In genomic region chr10:61089170-61090142, GRCm38 (mm10) we compare ENCODE assay signal across 8 mouse cellular contexts. TPM values are rescaled to one million over a fixed set of nuclear protein-coding genes. Genes with fewer than 3 reads are reported as not detected.
A peak's percentile ranks its signal among the peaks of the same experiment; 100 is the strongest.
DNase-seq lines count a peak whose midpoint lies in the region; ATAC-seq and TF ChIP-seq lines count a peak whose summit lies in the region.

Gene Pcbd1, plus strand, starts transcription at chr10:61089331.

- DNase-seq in gastrocnemius, adult 2 months = peak; percentile 35
- no peak for DNase-seq in gastrocnemius, postnatal 36 days
- peak; percentile 48 to 75 for DNase-seq in adrenal gland, postnatal 36 days
- peak; percentile 59 for DNase-seq in hindbrain, postnatal 0 days (ENCODE audit: low spot score)
- peak; percentile 72 for DNase-seq in liver
- no peak for DNase-seq in thymus, postnatal 10 days (ENCODE audit: low spot score in 2 of 2)

- no peaks in the 10 kb centered on the region for H3K36me3 ChIP-seq in embryonic facial prominence, embryonic 15.5 days
- H3K36me3 ChIP-seq in hindbrain, postnatal 0 days (ENCODE audit: insufficient read depth, low read length) = no peaks in the 10 kb centered on the region
- H3K36me3 ChIP-seq in midbrain, embryonic 15.5 days (replicated peaks) = no peaks in the 10 kb centered on the region

- 0 out of 2 replicates have a peak within 1 kb of the TSS, but pooled peaks have one; percentile 24 for H3K27ac ChIP-seq in gastrocnemius, adult 2 months
- H3K27ac ChIP-seq in embryonic facial prominence, embryonic 15.5 days (replicated peaks) = no peak within 1 kb of the TSS
- H3K27ac ChIP-seq in hindbrain, postnatal 0 days = no peak within 1 kb of the TSS; the same call in 1 of the 2 replicates
- H3K27ac ChIP-seq in midbrain, embryonic 15.5 days = no peak within 1 kb of the TSS

- 0 out of 2 replicates have a peak within 1 kb of the TSS, but pooled peaks have one; percentile 21 for H3K9ac ChIP-seq in embryonic facial prominence, embryonic 15.5 days
- H3K9ac ChIP-seq in hindbrain, postnatal 0 days (replicated peaks; ENCODE audit: low read length) = peak within 1 kb of the TSS; percentile 50
- peak within 1 kb of the TSS; percentile 41 for H3K9ac ChIP-seq in midbrain, embryonic 15.5 days

- intact Hi-C loops in gastrocnemius, adult 2 months (cut with DNase I) = no loop called here
- intact Hi-C loops in gastrocnemius, postnatal 36 days (cut with DNase I) = no loop called here

- H3K4me1 ChIP-seq in embryonic facial prominence, embryonic 15.5 days = peaks cover 8% of the 10 kb centered on the region
- peaks cover 5% of the 10 kb centered on the region; the same call in 1 of the 2 replicates for H3K4me1 ChIP-seq in hindbrain, postnatal 0 days (ENCODE audit: insufficient read depth, low read length)
- peaks cover 13% of the 10 kb centered on the region for H3K4me1 ChIP-seq in midbrain, embryonic 15.5 days

- H3K9me3 ChIP-seq in embryonic facial prominence, embryonic 15.5 days (replicated peaks) = no peaks in the 10 kb centered on the region
- no peaks in the 10 kb centered on the region for H3K9me3 ChIP-seq in hindbrain, postnatal 0 days (ENCODE audit: low read length)
- no peaks in the 10 kb centered on the region for H3K9me3 ChIP-seq in midbrain, embryonic 15.5 days

- peak within 1 kb of the TSS; percentile 65 for H3K4me3 ChIP-seq in gastrocnemius, adult 2 months
- peak within 1 kb of the TSS; percentile 39 for H3K4me3 ChIP-seq in embryonic facial prominence, embryonic 15.5 days (replicated peaks)
- H3K4me3 ChIP-seq in hindbrain, postnatal 0 days (ENCODE audit: low read length) = peak within 1 kb of the TSS; percentile 27
- peak within 1 kb of the TSS; percentile 28 for H3K4me3 ChIP-seq in midbrain, embryonic 15.5 days

- peak within 1 kb of the TSS; percentile 72 for H3K4me2 ChIP-seq in embryonic facial prominence, embryonic 15.5 days (replicated peaks)
- H3K4me2 ChIP-seq in hindbrain, postnatal 0 days (ENCODE audit: low read depth, low read length) = peak within 1 kb of the TSS; percentile 63
- peak within 1 kb of the TSS; percentile 58 for H3K4me2 ChIP-seq in midbrain, embryonic 15.5 days

- peak; percentile 43; the same call in 1 of the 2 replicates for ATAC-seq in embryonic facial prominence, embryonic 15.5 days (ENCODE audit: insufficient number of reproducible peaks, low FRiP score, low TSS enrichment, low read depth)
- peak; percentile 54 for ATAC-seq in hindbrain, postnatal 0 days
- ATAC-seq in midbrain, embryonic 15.5 days (replicated peaks) = peak; percentile 52

- TF ChIP-seq CTCF in gastrocnemius, adult 2 months (IDR thresholded peaks at IDR 0.05) = no peak
- peak; percentile 30 for TF ChIP-seq CTCF in hindbrain, postnatal 0 days (IDR thresholded peaks at IDR 0.05; ENCODE audit: low read depth)

- no peaks in the 10 kb centered on the region for H3K27me3 ChIP-seq in embryonic facial prominence, embryonic 15.5 days
- no peaks in the 10 kb centered on the region for H3K27me3 ChIP-seq in hindbrain, postnatal 0 days (ENCODE audit: insufficient read depth, low read length)
- no peaks in the 10 kb centered on the region for H3K27me3 ChIP-seq in midbrain, embryonic 15.5 days (replicated peaks)

- WGBS in embryonic facial prominence, embryonic 15.5 days = 11% methylated on average over 32 of the region's 33 CpGs
- WGBS in hindbrain, postnatal 0 days = 19% methylated on average over 19 of the region's 33 CpGs
- 11% methylated on average over 33 of the region's 33 CpGs for WGBS in midbrain, embryonic 15.5 days

RNA-seq across cellular contexts. Expression of gene Pcbd1, which starts in this region (rescaled TPM):
- total RNA-seq in gastrocnemius, adult 2 months (2021) = under 1 TPM in 1 of 2 experiments, not detected in 1; 0.54 TPM
- total RNA-seq in gastrocnemius, postnatal 36 days (2021) = under 1 TPM; 0.79 to 0.82 TPM
- 10 to 100 TPM; 12.7 to 14.5 TPM for total RNA-seq in adrenal gland, postnatal 36 days (2021)
- 16.8 and 19.3 TPM in 2 replicates for polyA plus RNA-seq in embryonic facial prominence, embryonic 15.5 days (2015; fragmentation: Nextera tagmentation; extraction: Ambion mirVana)
- 22.6 and 36.6 TPM in 2 replicates for total RNA-seq in hindbrain, postnatal 0 days (2014; rRNA removed)
- 62.9 and 63.3 TPM in 2 replicates for polyA plus RNA-seq in hindbrain, postnatal 0 days (2015; fragmentation: Nextera tagmentation; extraction: Ambion mirVana)
- polyA plus RNA-seq in midbrain, embryonic 15.5 days (2015; fragmentation: Nextera tagmentation; extraction: Ambion mirVana) = 40.7 and 44.2 TPM in 2 replicates

Comparison
In these comparisons a context has a peak if more than half of its experiments do, and no peak if none do; other contexts are left out.
1. RNA of gene Pcbd1 (total RNA-seq): 22.6 to 36.6 TPM in hindbrain, postnatal 0 days and 12.7 to 14.5 TPM in adrenal gland, postnatal 36 days; 0.79 to 0.82 TPM in gastrocnemius, postnatal 36 days and 0.54 TPM in gastrocnemius, adult 2 months; every median in the first group is over 4 times any median in the second.
2. Peak in DNase-seq, H3K4me3 ChIP-seq and H3K27ac ChIP-seq in gastrocnemius, adult 2 months; RNA of the gene not detected or under 1 TPM.
3. DNase-seq: peak in adrenal gland, postnatal 36 days (2 of 2), hindbrain, postnatal 0 days (single experiment) and liver (single experiment); none in gastrocnemius, postnatal 36 days (0 of 2) and thymus, postnatal 10 days (0 of 2).
4. Peak in every context shown above with its lines, with median percentiles within 50 percentile points of each other: H3K4me3 ChIP-seq, ATAC-seq, H3K4me2 ChIP-seq and H3K9ac ChIP-seq.